Mouse (Mus musculus) liver, embryonic 14.5 days (tissue): ENCODE results near the gene Calml4. TPM values are rescaled to one million over a fixed set of nuclear protein-coding genes. Genes with fewer than 3 reads are reported as not detected.

Experiments
- ATAC-seq: fragments of 200-750 bp; cut with Nextera tagmentation; 2 replicates; pipeline ENCODE4 v1.8.0; 2017; ENCODE audit warnings: moderate number of reproducible peaks, mild to moderate bottlenecking, moderate library complexity; ENCODE audit not compliant: insufficient read depth
- DNase-seq, 3 experiments: peaks; one replicate each; pipeline ENCODE4 v3.0.0-alpha.2; 2012 to 2013; ENCODE audit warnings: low read depth in 3 of 3, low spot score in 3 of 3
- H3K27ac ChIP-seq: fragments of 300-500 bp; sonication (generic); 2 replicates; pipeline ENCODE4 v1.5.1; 2014; ENCODE audit warnings: moderate library complexity, mild to moderate bottlenecking, control low read depth, inconsistent platforms
- H3K27me3 ChIP-seq: fragments of 300-500 bp; sonication (generic); 2 replicates; pipeline ENCODE4 v1.6.1; 2014; ENCODE audit warnings: mild to moderate bottlenecking, low read length, moderate library complexity; ENCODE audit not compliant: control insufficient read depth, insufficient read depth
- H3K36me3 ChIP-seq: fragments of 300-500 bp; sonication (generic); replicated peaks from 2 replicates; pipeline ENCODE4 v1.6.1; 2014; ENCODE audit warnings: low read depth; ENCODE audit not compliant: control insufficient read depth, insufficient read depth
- H3K4me1 ChIP-seq, 2 experiments: fragments of 200-500 bp in 1 of 2; fragments of 300-500 bp in 1 of 2; sonication (generic) in 1 of 2; replicated peaks; 2 replicates each; pipeline ENCODE4 v1.6.1; 2012 to 2014; ENCODE audit warnings: antibody characterized with exemption in 1 of 2, inconsistent platforms in 1 of 2, low read length in 1 of 2; ENCODE audit not compliant: control insufficient read depth in 2 of 2, insufficient read depth in 2 of 2
- H3K4me2 ChIP-seq: fragments of 300-500 bp; sonication (generic); 2 replicates; pipeline ENCODE4 v1.6.1; 2014; ENCODE audit warnings: low read depth, mild to moderate bottlenecking, control low read depth, moderate library complexity
- H3K4me3 ChIP-seq, 2 experiments: fragments of 200-500 bp in 1 of 2; fragments of 300-500 bp in 1 of 2; sonication (generic) in 1 of 2; 2 replicates each; pipeline ENCODE4 v1.5.1; 2012 to 2014; ENCODE audit warnings: low read depth in 2 of 2, low read length in 2 of 2, mild to moderate bottlenecking in 2 of 2, control low read depth in 1 of 2, inconsistent platforms in 1 of 2, moderate library complexity in 1 of 2; ENCODE audit not compliant: insufficient read depth in 1 of 2
- H3K9ac ChIP-seq: fragments of 300-500 bp; sonication (generic); replicated peaks from 2 replicates; pipeline ENCODE4 v1.6.1; 2014; ENCODE audit warnings: mild to moderate bottlenecking, control low read depth, moderate library complexity
- H3K9me3 ChIP-seq: fragments of 300-500 bp; sonication (generic); 2 replicates; pipeline ENCODE4 v1.6.1; 2016; ENCODE audit warnings: low read length, mixed read lengths; ENCODE audit not compliant: control insufficient read depth
- CTCF ChIP-seq: IDR thresholded peaks from 2 replicates; pipeline ENCODE4 v1.5.1; 2016; ENCODE audit warnings: antibody characterized with exemption, low read depth, control low read depth
- EP300 ChIP-seq: IDR thresholded peaks from 2 replicates; pipeline ENCODE4 v1.6.1; 2016; ENCODE audit warnings: antibody characterized with exemption, low read depth
- WGBS: fragments of 180-500 bp; shearing (Covaris S2); extraction: QIAGEN DNeasy Blood & Tissue Kit; methylation state at CpG from one replicate; pipeline ENCODE4 v1.1.7; 2014; ENCODE audit not compliant: insufficient replicate concordance; 5-methylcytosine and 5-hydroxymethylcytosine counted together
- polyA plus RNA-seq, 2 experiments: library from polyadenylated mRNA; depleted of rRNA in 1 of 2; stranded (reverse) in 1 of 2; unstranded in 1 of 2; fragments of >200 nt; fragmentation: Nextera tagmentation in 1 of 2; extraction: Ambion mirVana in 1 of 2; gene quantifications; 2 replicates each; pipeline versions ENCODE4 v1.2.1 to v1.2.3; 2012 to 2014

Gene Calml4
- polyA plus RNA-seq, 2 experiments = 0.98 to 1.6 TPM

- Histone ChIP-seq H3K4me1 (no peaks in the 10 kb centered on the region), H3K9ac (no peak overlapping the region), H3K4me3 (no peak overlapping the region), H3K27me3 (no peaks in the 10 kb centered on the region), H3K36me3 (peaks cover 21% of the 10 kb centered on the region), H3K27ac (no peak overlapping the region), H3K4me2 (no peak overlapping the region), H3K9me3 (no peaks in the 10 kb centered on the region)
- TF ChIP-seq CTCF (no peak), EP300 (no peak)
- DNase-seq = no peak
- ATAC-seq = no peak
- 58% methylated on average over 5 of the region's 5 CpGs for WGBS
Measured at GRCm38 (mm10) chr9:62913390-62914069, 55.6 kb downstream of the Calml4 start.

- 87% methylated on average over 1 of the region's 1 CpGs for WGBS
- Histone ChIP-seq H3K9me3 (no peaks in the 10 kb centered on the region), H3K4me2 (no peak overlapping the region), H3K36me3 (peaks cover 14% of the 10 kb centered on the region), H3K9ac (no peak overlapping the region), H3K27me3 (no peaks in the 10 kb centered on the region), H3K4me3 (no peak overlapping the region), H3K4me1 (no peaks in the 10 kb centered on the region), H3K27ac (no peak overlapping the region)
- DNase-seq (no peak), ATAC-seq (no peak)
- TF ChIP-seq CTCF (no peak), EP300 (no peak)
Measured at GRCm38 (mm10) chr9:62917059-62917458, 59.2 kb downstream of the Calml4 start.

- WGBS = 63% methylated on average over 2 of the region's 2 CpGs
- Histone ChIP-seq H3K4me1 (no peaks in the 10 kb centered on the region), H3K4me2 (no peak overlapping the region), H3K9me3 (no peaks in the 10 kb centered on the region), H3K9ac (no peak overlapping the region), H3K4me3 (no peak overlapping the region), H3K27ac (no peak overlapping the region), H3K27me3 (no peaks in the 10 kb centered on the region), H3K36me3 (peaks cover 11% of the 10 kb centered on the region)
- no peak for ATAC-seq
- no peak for DNase-seq
- TF ChIP-seq EP300 = no peak
- no peak for TF ChIP-seq CTCF
Measured at GRCm38 (mm10) chr9:62920877-62921276, 63.0 kb downstream of the Calml4 start.

GRCm38 (mm10) chr9:62924886-62925610 is 67.2 kb downstream of the Calml4 start:
- Histone ChIP-seq H3K4me2 (no peak overlapping the region), H3K4me1 (no peaks in the 10 kb centered on the region), H3K9me3 (no peaks in the 10 kb centered on the region), H3K27me3 (no peaks in the 10 kb centered on the region), H3K27ac (no peak overlapping the region), H3K4me3 (no peak overlapping the region), H3K36me3 (no peaks in the 10 kb centered on the region; the same call in 1 of the 2 replicates), H3K9ac (no peak overlapping the region)
- TF ChIP-seq CTCF (no peak), EP300 (no peak)
- ATAC-seq (no peak), DNase-seq (no peak)
- WGBS = 80% methylated on average over 2 of the region's 2 CpGs

Other genes starting within 250 kb of the Calml4 start
- gene Itga11, start 180.3 kb upstream of the Calml4 start, polyA plus RNA-seq (2012; rRNA removed) = 0.07 and 0.08 TPM in 2 replicates
- gene Itga11, start 180.3 kb upstream of the Calml4 start, polyA plus RNA-seq (2014; fragmentation: Nextera tagmentation; extraction: Ambion mirVana) = 0.08 TPM in 2 replicates
- 5.8 and 8.2 TPM in 2 replicates for gene Fem1b, start 46.1 kb upstream of the Calml4 start, polyA plus RNA-seq (2012; rRNA removed)
- 12.5 and 15.5 TPM in 2 replicates for gene Fem1b, start 46.1 kb upstream of the Calml4 start, polyA plus RNA-seq (2014; fragmentation: Nextera tagmentation; extraction: Ambion mirVana)
- gene Cln6, start 19.3 kb upstream of the Calml4 start, polyA plus RNA-seq (2012; rRNA removed) = 18.5 and 18.8 TPM in 2 replicates
- 12.4 and 15.5 TPM in 2 replicates for gene Cln6, start 19.3 kb upstream of the Calml4 start, polyA plus RNA-seq (2014; fragmentation: Nextera tagmentation; extraction: Ambion mirVana)
- gene Pias1, start 129.8 kb downstream of the Calml4 start, polyA plus RNA-seq (2012; rRNA removed) = 7.6 and 9.5 TPM in 2 replicates
- gene Pias1, start 129.8 kb downstream of the Calml4 start, polyA plus RNA-seq (2014; fragmentation: Nextera tagmentation; extraction: Ambion mirVana) = 22.0 and 26.6 TPM in 2 replicates